Mouse (Mus musculus) thymus, postnatal 10 days (tissue): ENCODE data around the gene Gm11361.

Experiments
- DNase-seq, 2 experiments: peaks; one replicate each; pipeline ENCODE4 v3.0.0; 2021; ENCODE audit warnings: low spot score in 2 of 2

The Gm11361 gene

GRCm38 (mm10) chr13:28257228-28257627, at the start of gene Gm11361:
Gm11361 (plus strand) TSS chr13:28257528.
- DNase-seq = no peak

GRCm38 (mm10) chr13:28264399-28264798, 7.1 kb downstream of the Gm11361 start:
- DNase-seq = no peak

GRCm38 (mm10) chr13:28287368-28287767, 30.0 kb downstream of the Gm11361 start:
- DNase-seq = no peak

GRCm38 (mm10) chr13:28294272-28294671, 36.9 kb downstream of the Gm11361 start:
- DNase-seq = no peak

GRCm38 (mm10) chr13:28294757-28295361, 37.5 kb downstream of the Gm11361 start:
- no peak for DNase-seq

- no peak for DNase-seq
Observed at GRCm38 (mm10) chr13:28295492-28295891, 38.2 kb downstream of the Gm11361 start.

- DNase-seq = no peak
Observed at GRCm38 (mm10) chr13:28297098-28297497, 39.8 kb downstream of the Gm11361 start.

- no peak for DNase-seq
Observed at GRCm38 (mm10) chr13:28297577-28297976, 40.2 kb downstream of the Gm11361 start.
